Mouse (Mus musculus): ENCODE results near the gene Zbbx.
A peak's percentile ranks its signal among the peaks of the same experiment; 100 is the strongest.

Gene Zbbx

GRCm38 (mm10) chr3:75164838-75165496 lies at the start of gene Zbbx:
Zbbx (minus strand) TSS chr3:75165034.
- DNase-seq (ENCODE audit: low spot score), result no peak

- peak; percentile 57 for DNase-seq (ENCODE audit: low spot score)
Observed at GRCm38 (mm10) chr3:75202808-75203503, 38.1 kb upstream of the Zbbx start.

GRCm38 (mm10) chr3:75182606-75183005 lies 17.8 kb upstream of the Zbbx start:
- DNase-seq (ENCODE audit: low spot score), result no peak

- DNase-seq (ENCODE audit: low spot score), result no peak
Observed at GRCm38 (mm10) chr3:75141876-75142275, 23.0 kb downstream of the Zbbx start.

GRCm38 (mm10) chr3:75104867-75105266 lies 60.0 kb downstream of the Zbbx start:
- no peak for DNase-seq (ENCODE audit: low spot score)

GRCm38 (mm10) chr3:75085762-75086161 lies 79.1 kb downstream of the Zbbx start:
- DNase-seq (ENCODE audit: low spot score), result no peak

GRCm38 (mm10) chr3:75078906-75079305 lies 85.9 kb downstream of the Zbbx start:
- DNase-seq (ENCODE audit: low spot score), result no peak

- no peak for DNase-seq (ENCODE audit: low spot score)
Observed at GRCm38 (mm10) chr3:75009701-75010100, 155.1 kb downstream of the Zbbx start.
